Comparison of ENCODE assay signal across 17 mouse cellular contexts in genomic region chr3:65367944-65368343, GRCm38 (mm10). TPM values are rescaled to one million over a fixed set of nuclear protein-coding genes. Genes with fewer than 3 reads are reported as not detected.
DNase-seq lines count a peak whose midpoint lies in the region; ATAC-seq lines count a peak whose summit lies in the region.
"Had no signal": no experiment of that assay in that cellular context is flagged by ENCODE, and none has a peak within 500 bp of the region (broad histone marks: within the 10 kb centered on the region; RNA-seq: fewer than 3 reads in every experiment).

No protein-coding gene starts in this region.

- 65% methylated on average over 4 of the region's 4 CpGs for WGBS in limb, embryonic 12.5 days
- 71% methylated on average over 4 of the region's 4 CpGs for WGBS in limb, embryonic 10.5 days
- 63% methylated on average over 4 of the region's 4 CpGs for WGBS in neural tube, embryonic 13.5 days

- intact Hi-C loops in heart, postnatal 10 days (cut with DNase I) = no loop called here

- no peak overlapping the region for H3K4me2 ChIP-seq in limb, embryonic 12.5 days
- H3K4me2 ChIP-seq in neural tube, embryonic 13.5 days = no peak overlapping the region
- H3K4me2 ChIP-seq: forebrain, embryonic 15.5 days; heart, embryonic 12.5 days; intestine, embryonic 15.5 days had no signal

- no peaks in the 10 kb centered on the region for H3K27me3 ChIP-seq in limb, embryonic 12.5 days
- H3K27me3 ChIP-seq in limb, embryonic 10.5 days (ENCODE audit: low read depth, poor library complexity, severe bottlenecking) = no peaks in the 10 kb centered on the region
- H3K27me3 ChIP-seq in neural tube, embryonic 13.5 days = no peaks in the 10 kb centered on the region
- H3K27me3 ChIP-seq: CH12.LX; forebrain, embryonic 15.5 days; heart, embryonic 12.5 days; intestine, embryonic 15.5 days had no signal

- peak; percentile 46 for DNase-seq in heart, adult 11 months
- no peak for DNase-seq in heart, postnatal 10 days
- no peak for DNase-seq in limb, embryonic 10.5 days (ENCODE audit: low spot score)
- no peak for DNase-seq in neural tube, embryonic 10.5 days (ENCODE audit: extremely low spot score, low spot score)
- DNase-seq in yolk sac, embryonic 10.5 days (ENCODE audit: low spot score) = no peak
- DNase-seq: adrenal gland, adult 2 months; adrenal gland, postnatal 25 days; cerebellum, adult 2 months; cerebellum, postnatal 10 days; gastrocnemius, postnatal 10 days; heart, postnatal 36 days had no signal

- H3K9me3 ChIP-seq in limb, embryonic 12.5 days = no peaks in the 10 kb centered on the region
- no peaks in the 10 kb centered on the region for H3K9me3 ChIP-seq in limb, embryonic 10.5 days (replicated peaks)
- no peaks in the 10 kb centered on the region for H3K9me3 ChIP-seq in neural tube, embryonic 13.5 days
- H3K9me3 ChIP-seq: forebrain, embryonic 15.5 days; heart, embryonic 12.5 days; intestine, embryonic 15.5 days had no signal

- H3K9ac ChIP-seq in limb, embryonic 12.5 days (replicated peaks) = 0 out of 2 replicates have a peak overlapping the region, but pooled peaks have one; percentile 8
- H3K9ac ChIP-seq in neural tube, embryonic 13.5 days = no peak overlapping the region
- H3K9ac ChIP-seq: forebrain, embryonic 15.5 days; heart, embryonic 12.5 days; intestine, embryonic 15.5 days had no signal

- no peak overlapping the region for H3K27ac ChIP-seq in limb, embryonic 12.5 days
- H3K27ac ChIP-seq in limb, embryonic 10.5 days = no peak overlapping the region
- 0 out of 2 replicates have a peak overlapping the region, but pooled peaks have one; percentile 23 for H3K27ac ChIP-seq in neural tube, embryonic 13.5 days (replicated peaks)
- H3K27ac ChIP-seq: forebrain, embryonic 15.5 days; intestine, embryonic 15.5 days had no signal

- H3K4me3 ChIP-seq in limb, embryonic 12.5 days (replicated peaks) = no peak overlapping the region
- no peak overlapping the region for H3K4me3 ChIP-seq in limb, embryonic 10.5 days
- H3K4me3 ChIP-seq in neural tube, embryonic 13.5 days = no peak overlapping the region
- H3K4me3 ChIP-seq: forebrain, embryonic 15.5 days; heart, embryonic 12.5 days; intestine, embryonic 15.5 days had no signal

- H3K4me1 ChIP-seq in limb, embryonic 12.5 days (replicated peaks) = 0 out of 2 replicates have a peak, but pooled peaks cover 3% of the 10 kb centered on the region
- H3K4me1 ChIP-seq in limb, embryonic 10.5 days = 0 out of 2 replicates have a peak, but pooled peaks cover 6% of the 10 kb centered on the region
- no peaks in the 10 kb centered on the region for H3K4me1 ChIP-seq in neural tube, embryonic 13.5 days (replicated peaks)
- H3K4me1 ChIP-seq: forebrain, embryonic 15.5 days; intestine, embryonic 15.5 days had no signal

- H3K36me3 ChIP-seq in limb, embryonic 12.5 days = peaks cover 56% of the 10 kb centered on the region
- H3K36me3 ChIP-seq in limb, embryonic 10.5 days = peaks cover 59% of the 10 kb centered on the region
- peaks cover 46% of the 10 kb centered on the region for H3K36me3 ChIP-seq in neural tube, embryonic 13.5 days

- no peak for ATAC-seq in limb, embryonic 12.5 days (ENCODE audit: insufficient number of reproducible peaks, insufficient read depth, low FRiP score, low TSS enrichment, low read depth)
- ATAC-seq in neural tube, embryonic 13.5 days (ENCODE audit: low read depth) = no peak
- ATAC-seq: forebrain, embryonic 15.5 days; intestine, embryonic 15.5 days had no signal

RNA-seq across cellular contexts. Expression of gene Ssr3, which starts 24.5 kb away (rescaled TPM):
- 100 to 1,000 TPM; 158 TPM for total RNA-seq in heart, postnatal 10 days (2021)
- polyA plus RNA-seq in limb, embryonic 12.5 days (2016; fragmentation: Nextera tagmentation; extraction: Ambion mirVana) = 247 and 258 TPM in 2 replicates
- 226 and 253 TPM in 2 replicates for polyA plus RNA-seq in limb, embryonic 10.5 days (2016; fragmentation: Nextera tagmentation; extraction: Ambion mirVana)
- 163 and 188 TPM in 2 replicates for polyA plus RNA-seq in neural tube, embryonic 13.5 days (2015; fragmentation: Nextera tagmentation; extraction: Ambion mirVana)
